Mouse (Mus musculus) MEL (cell line): ENCODE measurements at regions not wholly inside any gene's neighbourhood (a gene's known extent, or its start where the extent isn't known, plus 50 kb on each side); places are given as distances from the start of the nearest gene placed in this dataset.

Experiments
- CTCF ChIP-seq, 3 experiments: IDR thresholded peaks in 2 of 3; conservative IDR thresholded peaks in 1 of 3; 2 replicates each; pipeline ENCODE4 v1.5.1; 2011 to 2012; ENCODE audit warnings: low read length in 3 of 3, low read depth in 2 of 3, mild to moderate bottlenecking in 2 of 3, improper control_type of control experiment in 1 of 3, inconsistent platforms in 1 of 3, mixed read lengths in 1 of 3, moderate library complexity in 1 of 3; ENCODE audit not compliant: control insufficient read depth in 1 of 3, insufficient read depth in 1 of 3, poor library complexity in 1 of 3, severe bottlenecking in 1 of 3
- ELF1 ChIP-seq: IDR thresholded peaks from 2 replicates; pipeline ENCODE4 v1.6.1; 2014; ENCODE audit warnings: low read depth, mild to moderate bottlenecking, inconsistent platforms, low read length, improper control_type of control experiment, moderate library complexity
- EP300 ChIP-seq, 2 experiments: IDR thresholded peaks; 2 replicates each; pipeline ENCODE4 v1.6.1; 2011; ENCODE audit warnings: improper control_type of control experiment in 2 of 2, low read length in 2 of 2, low read depth in 1 of 2, mild to moderate bottlenecking in 1 of 2
- HCFC1 ChIP-seq: IDR thresholded peaks from 2 replicates; pipeline ENCODE4 v1.6.1; 2012; ENCODE audit warnings: low read depth, mild to moderate bottlenecking, inconsistent platforms, low read length, improper control_type of control experiment, moderate library complexity
- MEF2A ChIP-seq: IDR thresholded peaks from 2 replicates; pipeline ENCODE4 v1.6.1; 2014; ENCODE audit warnings: low read depth, mild to moderate bottlenecking, inconsistent platforms, low read length, improper control_type of control experiment; ENCODE audit not compliant: poor library complexity, insufficient replicate concordance, severe bottlenecking; ENCODE audit errors: extremely low read depth
- NELFE ChIP-seq: IDR thresholded peaks from 2 replicates; pipeline ENCODE4 v1.6.1; 2011; ENCODE audit warnings: low read depth, low read length, improper control_type of control experiment
- POLR2A ChIP-seq, 2 experiments: IDR thresholded peaks; 2 replicates each; pipeline ENCODE4 v1.6.1; 2011 to 2012; ENCODE audit warnings: low read length in 2 of 2, mild to moderate bottlenecking in 2 of 2, control low read depth in 1 of 2, improper control_type of control experiment in 1 of 2, low read depth in 1 of 2, moderate library complexity in 1 of 2; ENCODE audit not compliant: control insufficient read depth in 1 of 2, insufficient read depth in 1 of 2, poor library complexity in 1 of 2
- RCOR1 ChIP-seq: IDR thresholded peaks from 2 replicates; pipeline ENCODE4 v1.6.1; 2012; ENCODE audit warnings: low read depth, mild to moderate bottlenecking, inconsistent platforms, low read length, improper control_type of control experiment
- SMC3 ChIP-seq: IDR thresholded peaks from 2 replicates; pipeline ENCODE4 v1.6.1; 2011; ENCODE audit warnings: low read depth, low read length, improper control_type of control experiment
- UBTF ChIP-seq: IDR thresholded peaks from 2 replicates; pipeline ENCODE4 v1.6.1; 2012; ENCODE audit warnings: low read depth, mild to moderate bottlenecking, inconsistent platforms, low read length, improper control_type of control experiment, moderate library complexity, borderline replicate concordance; ENCODE audit not compliant: insufficient read depth
- USF1 ChIP-seq: IDR thresholded peaks from 2 replicates; pipeline ENCODE4 v1.6.1; 2014; ENCODE audit warnings: low read depth, mild to moderate bottlenecking, inconsistent platforms, low read length, improper control_type of control experiment, moderate library complexity
- ZNF384 ChIP-seq: IDR thresholded peaks from 2 replicates; pipeline ENCODE4 v1.6.1; 2012; ENCODE audit warnings: low read depth, mild to moderate bottlenecking, inconsistent platforms, low read length, improper control_type of control experiment

DNA sequence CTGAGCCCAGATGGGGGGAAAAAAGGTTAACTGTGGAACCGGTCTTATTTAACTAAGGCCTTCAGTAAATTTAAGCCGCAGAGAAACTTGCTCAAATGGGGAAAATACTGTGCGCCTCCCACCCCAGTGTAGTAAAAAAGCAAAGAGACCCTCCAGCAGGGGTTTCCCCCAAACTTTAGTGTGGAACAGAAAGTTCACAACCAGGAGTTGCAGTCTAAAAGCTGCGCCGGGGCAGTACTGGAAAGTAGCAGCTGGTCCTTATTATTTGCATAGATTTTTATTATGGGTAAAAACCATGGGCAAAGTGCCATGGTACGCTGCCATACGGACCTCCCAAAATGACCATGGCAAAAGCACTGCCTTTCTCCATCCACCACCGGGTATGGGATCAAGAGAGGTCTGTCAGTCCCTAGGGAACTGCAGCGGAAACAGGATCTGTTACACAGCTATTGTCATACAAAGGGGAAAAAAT lies 216.8 kb downstream of the Fgf10 start:
- TF ChIP-seq CTCF (IDR thresholded peaks at IDR 0.05 in 2 of 3, conservative IDR thresholded peaks at IDR 0.05 in 1 of 3; ENCODE audit: control insufficient read depth in 1 of 3, insufficient read depth in 1 of 3, low read depth in 2 of 3, low read length in 3 of 3, poor library complexity in 1 of 3, severe bottlenecking in 1 of 3) (no peak), RCOR1 (no peak), USF1 (no peak), UBTF (no peak), EP300 (IDR thresholded peaks at IDR 0.05; ENCODE audit: low read depth in 1 of 2, low read length in 2 of 2) (no peak), POLR2A (IDR thresholded peaks at IDR 0.05; ENCODE audit: control insufficient read depth in 1 of 2, insufficient read depth in 1 of 2, low read depth in 1 of 2, low read length in 2 of 2, poor library complexity in 1 of 2) (no peak), SMC3 (no peak), ZNF384 (no peak), NELFE (no peak), ELF1 (no peak), MEF2A (no peak), HCFC1 (no peak)
